Mouse (Mus musculus) heart, adult 2 months (tissue): ENCODE measurements at regions not wholly inside any gene's neighbourhood (a gene's known extent, or its start where the extent isn't known, plus 50 kb on each side); places are given as distances from the start of the nearest gene placed in this dataset.

Experiments
- DNase-seq, 2 experiments: peaks; one replicate each; pipeline ENCODE4 v3.0.0; 2021
- H3K27ac ChIP-seq: fragments of 200-600 bp; 2 replicates; pipeline ENCODE4 v1.8.1; 2022
- H3K27me3 ChIP-seq: fragments of 200-500 bp; 2 replicates; pipeline ENCODE4 v1.6.1; 2012; ENCODE audit warnings: mild to moderate bottlenecking, low read length, inconsistent platforms, mixed read lengths; ENCODE audit not compliant: control insufficient read depth, insufficient read depth
- H3K36me3 ChIP-seq: fragments of 200-500 bp; 2 replicates; pipeline ENCODE4 v1.6.1; 2012; ENCODE audit warnings: low read length, inconsistent platforms; ENCODE audit not compliant: control insufficient read depth, insufficient read depth
- H3K4me1 ChIP-seq: fragments of 200-500 bp; 2 replicates; pipeline ENCODE4 v1.6.1; 2011; ENCODE audit warnings: low read length; ENCODE audit not compliant: control insufficient read depth, insufficient read depth
- H3K4me3 ChIP-seq: fragments of 200-600 bp; 2 replicates; pipeline ENCODE4 v1.8.1; 2022
- H3K79me2 ChIP-seq: fragments of 200-500 bp; replicated peaks from 2 replicates; pipeline ENCODE4 v1.6.1; 2012; ENCODE audit warnings: mild to moderate bottlenecking, inconsistent platforms, low read length, moderate library complexity, mixed read lengths; ENCODE audit not compliant: control insufficient read depth, insufficient read depth
- H3K9ac ChIP-seq: fragments of 200-500 bp; 2 replicates; pipeline ENCODE4 v1.6.1; 2012; ENCODE audit warnings: low read depth, mild to moderate bottlenecking, control low read depth, inconsistent platforms, low read length, mixed read lengths
- CTCF ChIP-seq: fragments of 200-600 bp; IDR thresholded peaks from 2 replicates; pipeline ENCODE4 v1.8.1; 2022; ENCODE audit warnings: antibody characterized with exemption, mild to moderate bottlenecking, moderate library complexity
- EP300 ChIP-seq: fragments of 200-500 bp; IDR thresholded peaks from 2 replicates; pipeline ENCODE4 v1.6.1; 2011; ENCODE audit warnings: low read depth, low read length, control low read depth; ENCODE audit not compliant: insufficient read depth
- POLR2A ChIP-seq: fragments of 200-500 bp; IDR thresholded peaks from 2 replicates; pipeline ENCODE4 v1.6.1; 2011; ENCODE audit warnings: mild to moderate bottlenecking, low read depth, low read length, control low read depth; ENCODE audit not compliant: insufficient read depth
- WGBS: fragments of 180-500 bp; shearing (Covaris S2); methylation state at CpG from one replicate; pipeline ENCODE4 v1.1.7; 2018; 5-methylcytosine and 5-hydroxymethylcytosine counted together
- intact Hi-C: fragments of 180-260 bp; cut with DNase I; formaldehyde crosslinking; loops from one replicate; pipeline ENCODE4 v1.15.1; 2025

GRCm38 (mm10) chr2:78184950-78185349, 238.8 kb upstream of the Cwc22 start:
- Histone ChIP-seq H3K9ac (no peak overlapping the region), H3K4me1 (no peaks in the 10 kb centered on the region), H3K27ac (no peak overlapping the region), H3K27me3 (no peaks in the 10 kb centered on the region), H3K36me3 (no peaks in the 10 kb centered on the region), H3K79me2 (no peaks in the 10 kb centered on the region), H3K4me3 (no peak overlapping the region)
- TF ChIP-seq EP300, result no peak
- no peak for TF ChIP-seq POLR2A
- no peak for TF ChIP-seq CTCF
- intact Hi-C loops, result no loop called here
- WGBS, result 63% methylated on average over 1 of the region's 1 CpGs
- no peak for DNase-seq

GRCm38 (mm10) chr2:78173784-78174183, 227.6 kb upstream of the Cwc22 start:
- H3K79me2 ChIP-seq, result no peaks in the 10 kb centered on the region
- H3K36me3 ChIP-seq, result no peaks in the 10 kb centered on the region
- no peaks in the 10 kb centered on the region for H3K27me3 ChIP-seq
- intact Hi-C loops, result no loop called here
- TF ChIP-seq POLR2A (no peak), CTCF (no peak), EP300 (no peak)
- no peak for DNase-seq
- 57% methylated on average over 4 of the region's 4 CpGs for WGBS
- H3K27ac ChIP-seq, result no peak overlapping the region
- H3K4me3 ChIP-seq, result no peak overlapping the region
- no peak overlapping the region for H3K9ac ChIP-seq
- no peaks in the 10 kb centered on the region for H3K4me1 ChIP-seq

- Histone ChIP-seq H3K79me2 (no peaks in the 10 kb centered on the region), H3K27ac (no peak overlapping the region), H3K36me3 (no peaks in the 10 kb centered on the region), H3K9ac (no peak overlapping the region), H3K4me1 (no peaks in the 10 kb centered on the region), H3K4me3 (no peak overlapping the region), H3K27me3 (no peaks in the 10 kb centered on the region)
- WGBS, result 48% methylated on average over 4 of the region's 4 CpGs
- DNase-seq, result no peak
- TF ChIP-seq POLR2A, result no peak
- no peak for TF ChIP-seq CTCF
- no peak for TF ChIP-seq EP300
- intact Hi-C loops, result no loop called here
These were observed 226.6 kb upstream of the Cwc22 start for GRCm38 (mm10) chr2:78172819-78173218.

- H3K27me3 ChIP-seq, result no peaks in the 10 kb centered on the region
- intact Hi-C loops, result no loop called here
- H3K79me2 ChIP-seq, result no peaks in the 10 kb centered on the region
- no peak overlapping the region for H3K27ac ChIP-seq
- H3K4me3 ChIP-seq, result no peak overlapping the region
- no peak overlapping the region for H3K9ac ChIP-seq
- DNase-seq, result no peak
- H3K36me3 ChIP-seq, result no peaks in the 10 kb centered on the region
- no peaks in the 10 kb centered on the region for H3K4me1 ChIP-seq
- WGBS, result 78% methylated on average over 6 of the region's 6 CpGs
- no peak for TF ChIP-seq POLR2A
- TF ChIP-seq CTCF, result no peak
- TF ChIP-seq EP300, result no peak
These were observed 224.1 kb upstream of the Cwc22 start for GRCm38 (mm10) chr2:78170162-78170747.

- Histone ChIP-seq H3K27me3 (no peaks in the 10 kb centered on the region), H3K79me2 (no peaks in the 10 kb centered on the region), H3K27ac (no peak overlapping the region), H3K4me1 (no peaks in the 10 kb centered on the region), H3K9ac (no peak overlapping the region), H3K4me3 (no peak overlapping the region), H3K36me3 (no peaks in the 10 kb centered on the region)
- 84% methylated on average over 13 of the region's 13 CpGs for WGBS
- TF ChIP-seq CTCF, result no peak
- no peak for TF ChIP-seq EP300
- TF ChIP-seq POLR2A, result no peak
- intact Hi-C loops, result no loop called here
- DNase-seq, result no peak
These were observed 219.3 kb upstream of the Cwc22 start for GRCm38 (mm10) chr2:78165429-78165828.

- no peak overlapping the region for H3K9ac ChIP-seq
- intact Hi-C loops, result no loop called here
- DNase-seq, result peak in 1 of 2 experiments; percentile 10
- no peak overlapping the region for H3K27ac ChIP-seq
- TF ChIP-seq POLR2A, result no peak
- TF ChIP-seq EP300, result no peak
- no peak for TF ChIP-seq CTCF
- H3K36me3 ChIP-seq, result no peaks in the 10 kb centered on the region
- no peaks in the 10 kb centered on the region for H3K27me3 ChIP-seq
- no peaks in the 10 kb centered on the region for H3K4me1 ChIP-seq
- no peak overlapping the region for H3K4me3 ChIP-seq
- H3K79me2 ChIP-seq, result no peaks in the 10 kb centered on the region
- 54% methylated on average over 3 of the region's 3 CpGs for WGBS
These were observed 213.8 kb upstream of the Cwc22 start for GRCm38 (mm10) chr2:78159877-78160485.
